Mouse (Mus musculus) layer of hippocampus, adult 18-20 months (tissue): ENCODE measurements at regions not wholly inside any gene's neighbourhood (a gene's known extent, or its start where the extent isn't known, plus 50 kb on each side); places are given as distances from the start of the nearest gene placed in this dataset.
A peak's percentile ranks its signal among the peaks of the same experiment; 100 is the strongest.

ENCODE experiments used
- DNase-seq, 2 experiments: peaks; one replicate each; pipeline ENCODE4 v3.0.0; 2022; ENCODE audit warnings: low spot score in 2 of 2

GRCm38 (mm10) chr3:124986930-124987329, 406.0 kb upstream of the 1700003H04Rik start:
- DNase-seq: no peak

- DNase-seq: no peak
Measured at GRCm38 (mm10) chr3:124986515-124986914, 405.6 kb upstream of the 1700003H04Rik start.

GRCm38 (mm10) chr3:124985428-124985827, 404.5 kb upstream of the 1700003H04Rik start:
- no peak for DNase-seq

- no peak for DNase-seq
Measured at GRCm38 (mm10) chr3:124935147-124935849, 354.4 kb upstream of the 1700003H04Rik start.

- no peak for DNase-seq
Measured at GRCm38 (mm10) chr3:124932655-124933054, 351.8 kb upstream of the 1700003H04Rik start.

- DNase-seq: peak in 1 of 2 experiments; percentile 37
Measured at GRCm38 (mm10) chr3:124930773-124931607, 350.1 kb upstream of the 1700003H04Rik start.

- no peak for DNase-seq
Measured at GRCm38 (mm10) chr3:124908925-124909324, 328.0 kb upstream of the 1700003H04Rik start.
